Mouse (Mus musculus): Measurements from ENCODE around the gene Samd3. TPM values are rescaled to one million over a fixed set of nuclear protein-coding genes. Genes with fewer than 3 reads are reported as not detected.

Gene Samd3
- total and polyA plus RNA-seq, 2 experiments from 2014 or later = 0.66 to 1.1 TPM

GRCm38 (mm10) chr10:26243203-26243602, 13.7 kb downstream of the Samd3 start:
- DNase-seq (ENCODE audit: low spot score) (no peak), ATAC-seq (ENCODE audit: low FRiP score) (no peak)
- Histone ChIP-seq H3K9ac (replicated peaks; ENCODE audit: low read length, poor library complexity, severe bottlenecking) (no peak overlapping the region), H3K27me3 (ENCODE audit: insufficient read depth, low read length) (no peaks in the 10 kb centered on the region), H3K27ac (ENCODE audit: low read depth, low read length) (no peak overlapping the region), H3K9me3 (ENCODE audit: low read length) (no peaks in the 10 kb centered on the region), H3K4me3 (ENCODE audit: low read depth, low read length) (no peak overlapping the region), H3K36me3 (ENCODE audit: insufficient read depth, low read length) (no peaks in the 10 kb centered on the region), H3K4me1 (ENCODE audit: insufficient read depth, low read length) (no peaks in the 10 kb centered on the region), H3K4me2 (ENCODE audit: low read depth, low read length, poor library complexity, severe bottlenecking) (no peak overlapping the region)
- WGBS = 80% methylated on average over 3 of the region's 3 CpGs
- TF ChIP-seq CTCF (IDR thresholded peaks at IDR 0.05) = no peak

- 87% methylated on average over 6 of the region's 6 CpGs for WGBS
- no peak overlapping the region for H3K4me2 ChIP-seq (ENCODE audit: low read depth, low read length, poor library complexity, severe bottlenecking)
- H3K9me3 ChIP-seq (ENCODE audit: low read length) = no peaks in the 10 kb centered on the region
Observed at GRCm38 (mm10) chr10:26244466-26244865, 15.0 kb downstream of the Samd3 start.

GRCm38 (mm10) chr10:26249426-26250165, 20.1 kb downstream of the Samd3 start:
- Histone ChIP-seq H3K9me3 (ENCODE audit: low read length) (no peaks in the 10 kb centered on the region), H3K36me3 (ENCODE audit: insufficient read depth, low read length) (no peaks in the 10 kb centered on the region), H3K27ac (ENCODE audit: low read depth, low read length) (no peak overlapping the region), H3K4me2 (ENCODE audit: low read depth, low read length, poor library complexity, severe bottlenecking) (no peak overlapping the region), H3K27me3 (ENCODE audit: insufficient read depth, low read length) (no peaks in the 10 kb centered on the region), H3K4me1 (ENCODE audit: insufficient read depth, low read length) (no peaks in the 10 kb centered on the region), H3K9ac (replicated peaks; ENCODE audit: low read length, poor library complexity, severe bottlenecking) (no peak overlapping the region), H3K4me3 (ENCODE audit: low read depth, low read length) (no peak overlapping the region)
- no peak for ATAC-seq (ENCODE audit: low FRiP score)
- no peak for TF ChIP-seq CTCF (IDR thresholded peaks at IDR 0.05)
- no peak for DNase-seq (ENCODE audit: low spot score)
- 85% methylated on average over 7 of the region's 7 CpGs for WGBS

More at GRCm38 (mm10) chr10:26244466-26244865, 15.0 kb downstream of the Samd3 start:
- H3K4me1 ChIP-seq (ENCODE audit: insufficient read depth, low read length) = no peaks in the 10 kb centered on the region
- no peak overlapping the region for H3K4me3 ChIP-seq (ENCODE audit: low read depth, low read length)
- H3K36me3 ChIP-seq (ENCODE audit: insufficient read depth, low read length) = no peaks in the 10 kb centered on the region
- TF ChIP-seq CTCF (IDR thresholded peaks at IDR 0.05) = no peak
- no peaks in the 10 kb centered on the region for H3K27me3 ChIP-seq (ENCODE audit: insufficient read depth, low read length)
- H3K27ac ChIP-seq (ENCODE audit: low read depth, low read length) = no peak overlapping the region
- H3K9ac ChIP-seq (replicated peaks; ENCODE audit: low read length, poor library complexity, severe bottlenecking) = no peak overlapping the region
- DNase-seq (ENCODE audit: low spot score) (no peak), ATAC-seq (ENCODE audit: low FRiP score) (no peak)

GRCm38 (mm10) chr10:26259908-26260307, 30.4 kb downstream of the Samd3 start:
- H3K4me1 ChIP-seq (ENCODE audit: insufficient read depth, low read length) = no peaks in the 10 kb centered on the region
- no peak overlapping the region for H3K9ac ChIP-seq (replicated peaks; ENCODE audit: low read length, poor library complexity, severe bottlenecking)
- H3K36me3 ChIP-seq (ENCODE audit: insufficient read depth, low read length) = no peaks in the 10 kb centered on the region
- WGBS = 82% methylated on average over 4 of the region's 4 CpGs
- DNase-seq (ENCODE audit: low spot score) (no peak), ATAC-seq (ENCODE audit: low FRiP score) (no peak)
- no peak overlapping the region for H3K27ac ChIP-seq (ENCODE audit: low read depth, low read length)
- H3K27me3 ChIP-seq (ENCODE audit: insufficient read depth, low read length) = no peaks in the 10 kb centered on the region
- H3K4me2 ChIP-seq (ENCODE audit: low read depth, low read length, poor library complexity, severe bottlenecking) = no peak overlapping the region
- H3K9me3 ChIP-seq (ENCODE audit: low read length) = no peaks in the 10 kb centered on the region
- H3K4me3 ChIP-seq (ENCODE audit: low read depth, low read length) = no peak overlapping the region
- TF ChIP-seq CTCF (IDR thresholded peaks at IDR 0.05) = no peak

GRCm38 (mm10) chr10:26263744-26264459, 34.4 kb downstream of the Samd3 start:
- no peak overlapping the region for H3K9ac ChIP-seq (replicated peaks; ENCODE audit: low read length, poor library complexity, severe bottlenecking)
- no peak for ATAC-seq (ENCODE audit: low FRiP score)
- H3K27ac ChIP-seq (ENCODE audit: low read depth, low read length) = no peak overlapping the region
- no peaks in the 10 kb centered on the region for H3K36me3 ChIP-seq (ENCODE audit: insufficient read depth, low read length)
- H3K27me3 ChIP-seq (ENCODE audit: insufficient read depth, low read length) = no peaks in the 10 kb centered on the region
- no peak overlapping the region for H3K4me3 ChIP-seq (ENCODE audit: low read depth, low read length)
- no peaks in the 10 kb centered on the region for H3K9me3 ChIP-seq (ENCODE audit: low read length)
- H3K4me2 ChIP-seq (ENCODE audit: low read depth, low read length, poor library complexity, severe bottlenecking) = no peak overlapping the region
- 77% methylated on average over 3 of the region's 3 CpGs for WGBS
- TF ChIP-seq CTCF (IDR thresholded peaks at IDR 0.05) = no peak
- no peaks in the 10 kb centered on the region for H3K4me1 ChIP-seq (ENCODE audit: insufficient read depth, low read length)
- no peak for DNase-seq (ENCODE audit: low spot score)

DNA sequence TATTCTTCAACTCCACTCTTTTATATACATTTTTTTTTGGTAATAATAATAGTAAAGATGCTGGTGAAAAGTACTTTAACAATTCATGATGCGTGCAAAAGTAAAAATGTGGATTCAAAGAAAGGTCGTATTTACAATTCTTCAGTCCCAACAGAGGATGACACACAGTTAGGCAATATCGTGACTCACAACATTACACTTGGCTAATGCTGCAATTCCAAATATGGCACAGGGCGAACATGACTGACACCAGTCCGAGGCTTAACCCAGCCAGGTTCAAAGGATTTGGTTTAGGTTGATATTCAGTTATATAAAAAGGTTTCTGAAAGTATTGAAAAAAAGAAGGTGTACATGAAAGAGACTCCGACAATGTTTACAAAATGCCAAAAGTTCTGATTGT, 45.9 kb downstream of the Samd3 start:
- WGBS = 94% methylated on average over 6 of the region's 6 CpGs

More for the DNA sequence above, 45.9 kb downstream of the Samd3 start:
- H3K4me3 ChIP-seq (ENCODE audit: low read depth, low read length) = no peak overlapping the region
- peaks cover 19% of the 10 kb centered on the region for H3K36me3 ChIP-seq (ENCODE audit: insufficient read depth, low read length)
- ATAC-seq (ENCODE audit: low FRiP score) (no peak), DNase-seq (ENCODE audit: low spot score) (no peak)
- no peak for TF ChIP-seq CTCF (IDR thresholded peaks at IDR 0.05)
- no peaks in the 10 kb centered on the region for H3K9me3 ChIP-seq (ENCODE audit: low read length)
- no peak overlapping the region for H3K9ac ChIP-seq (replicated peaks; ENCODE audit: low read length, poor library complexity, severe bottlenecking)
- no peak overlapping the region for H3K27ac ChIP-seq (ENCODE audit: low read depth, low read length)
- H3K4me2 ChIP-seq (ENCODE audit: low read depth, low read length, poor library complexity, severe bottlenecking) = no peak overlapping the region
- H3K4me1 ChIP-seq (ENCODE audit: insufficient read depth, low read length) = no peaks in the 10 kb centered on the region
- H3K27me3 ChIP-seq (ENCODE audit: insufficient read depth, low read length) = no peaks in the 10 kb centered on the region

Data from midbrain, postnatal 0 days (tissue).